Mouse (Mus musculus): ENCODE measurements around the gene 5730522E02Rik.

GRCm38 (mm10) chr11:25670018-25670417, 540.5 kb downstream of the 5730522E02Rik start:
- TF ChIP-seq CTCF (IDR thresholded peaks at IDR 0.05; ENCODE audit: extremely low read depth, insufficient read depth, insufficient read length, insufficient replicate concordance) (no peak), POLR2A (IDR thresholded peaks at IDR 0.05; ENCODE audit: low read depth, low read length) (no peak)
